Mouse (Mus musculus) heart, embryonic 10.5 days (tissue): ENCODE data around the gene Abcc3. TPM values are rescaled to one million over a fixed set of nuclear protein-coding genes. Genes with fewer than 3 reads are reported as not detected.

Source experiments
- DNase-seq: peaks from one replicate; pipeline ENCODE4 v3.0.0-alpha.2; 2017; ENCODE audit warnings: low spot score
- H3K27ac ChIP-seq: fragments of 300-500 bp; sonication (generic); 2 replicates; pipeline ENCODE4 v1.5.1; 2016; ENCODE audit warnings: mild to moderate bottlenecking
- H3K27me3 ChIP-seq: fragments of 300-500 bp; sonication (generic); 2 replicates; pipeline ENCODE4 v1.6.1; 2016; ENCODE audit warnings: mild to moderate bottlenecking; ENCODE audit not compliant: poor library complexity, insufficient read depth, severe bottlenecking
- H3K36me3 ChIP-seq: fragments of 300-500 bp; sonication (generic); 2 replicates; pipeline ENCODE4 v1.6.1; 2016; ENCODE audit warnings: mild to moderate bottlenecking, moderate library complexity
- H3K4me1 ChIP-seq: fragments of 300-500 bp; sonication (generic); 2 replicates; pipeline ENCODE4 v1.6.1; 2016; ENCODE audit warnings: mild to moderate bottlenecking
- H3K4me3 ChIP-seq: fragments of 300-500 bp; sonication (generic); 2 replicates; pipeline ENCODE4 v1.5.1; 2016; ENCODE audit warnings: mild to moderate bottlenecking, moderate library complexity
- H3K9me3 ChIP-seq: fragments of 300-500 bp; sonication (generic); 2 replicates; pipeline ENCODE4 v1.6.1; 2016; ENCODE audit warnings: mild to moderate bottlenecking, moderate library complexity
- WGBS: fragments of 180-500 bp; shearing (Covaris S2); methylation state at CpG from one replicate; pipeline ENCODE4 v1.1.7; 2016; 5-methylcytosine and 5-hydroxymethylcytosine counted together
- polyA plus RNA-seq: library from polyadenylated mRNA; unstranded; fragments of >200 nt; fragmentation: Nextera tagmentation; extraction: Ambion mirVana; gene quantifications from 2 replicates; pipeline ENCODE4 v1.2.1, GENCODE M21; 2016

Gene Abcc3
- polyA plus RNA-seq: 0.48 and 0.88 TPM in 2 replicates

DNA sequence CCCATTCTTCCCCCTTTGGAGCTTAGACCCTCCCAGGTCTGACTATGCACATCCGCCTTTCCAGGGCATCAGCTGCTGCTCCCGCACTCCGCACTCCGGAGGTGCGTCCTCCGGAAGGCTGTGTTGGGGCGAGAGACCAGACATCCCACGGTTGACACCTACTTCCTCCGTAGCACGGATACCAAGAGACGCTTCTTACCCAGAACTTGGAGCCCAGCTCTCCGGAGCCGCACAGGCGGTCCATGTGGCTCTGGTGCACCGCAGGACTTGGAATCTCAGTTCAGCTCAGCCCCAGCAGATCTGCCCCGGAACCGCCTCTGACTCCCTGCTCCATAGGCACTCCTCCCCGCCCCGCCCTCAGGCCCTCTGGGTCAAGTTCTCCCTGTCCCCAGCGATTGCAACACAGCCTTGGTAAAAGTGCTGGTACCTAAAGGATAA lies at the start of gene Abcc3:
Gene Abcc3, minus strand, starts transcription at position 326 of the 438 bp plus-strand sequence.
- H3K36me3 ChIP-seq: no peaks in the 10 kb centered on the region
- no peak for DNase-seq
- H3K4me3 ChIP-seq: peak within 1 kb of the TSS; percentile 55
- 3% methylated on average over 20 of the region's 20 CpGs for WGBS
- peaks cover 41% of the 10 kb centered on the region for H3K27me3 ChIP-seq
- no peaks in the 10 kb centered on the region for H3K9me3 ChIP-seq
- peak within 1 kb of the TSS; percentile 54; the same call in 1 of the 2 replicates for H3K27ac ChIP-seq
- H3K4me1 ChIP-seq: peaks cover 15% of the 10 kb centered on the region

GRCm38 (mm10) chr11:94441752-94442151 lies 49.0 kb upstream of the Abcc3 start:
- 56% methylated on average over 9 of the region's 9 CpGs for WGBS
- H3K4me3 ChIP-seq: no peak overlapping the region
- peak overlapping the region; percentile 56; the same call in 1 of the 2 replicates for H3K27ac ChIP-seq
- H3K9me3 ChIP-seq: no peaks in the 10 kb centered on the region
- DNase-seq: no peak
- H3K4me1 ChIP-seq: peaks cover 44% of the 10 kb centered on the region
- no peaks in the 10 kb centered on the region for H3K36me3 ChIP-seq
- H3K27me3 ChIP-seq: peaks cover 33% of the 10 kb centered on the region

GRCm38 (mm10) chr11:94441122-94441521 lies 48.3 kb upstream of the Abcc3 start:
- Histone ChIP-seq H3K4me1 (peaks cover 44% of the 10 kb centered on the region), H3K27me3 (peaks cover 33% of the 10 kb centered on the region), H3K27ac (peak overlapping the region; percentile 56; the same call in 1 of the 2 replicates), H3K36me3 (no peaks in the 10 kb centered on the region), H3K9me3 (no peaks in the 10 kb centered on the region), H3K4me3 (no peak overlapping the region)
- no peak for DNase-seq
- 36% methylated on average over 7 of the region's 7 CpGs for WGBS

- Histone ChIP-seq H3K9me3 (no peaks in the 10 kb centered on the region), H3K4me3 (no peak overlapping the region), H3K27me3 (peaks cover 31% of the 10 kb centered on the region), H3K36me3 (no peaks in the 10 kb centered on the region), H3K4me1 (peaks cover 44% of the 10 kb centered on the region), H3K27ac (peak overlapping the region; percentile 56; the same call in 1 of the 2 replicates)
- DNase-seq: no peak
- WGBS: 85% methylated on average over 6 of the region's 6 CpGs
Measured at GRCm38 (mm10) chr11:94440421-94440820, 47.6 kb upstream of the Abcc3 start.

DNA sequence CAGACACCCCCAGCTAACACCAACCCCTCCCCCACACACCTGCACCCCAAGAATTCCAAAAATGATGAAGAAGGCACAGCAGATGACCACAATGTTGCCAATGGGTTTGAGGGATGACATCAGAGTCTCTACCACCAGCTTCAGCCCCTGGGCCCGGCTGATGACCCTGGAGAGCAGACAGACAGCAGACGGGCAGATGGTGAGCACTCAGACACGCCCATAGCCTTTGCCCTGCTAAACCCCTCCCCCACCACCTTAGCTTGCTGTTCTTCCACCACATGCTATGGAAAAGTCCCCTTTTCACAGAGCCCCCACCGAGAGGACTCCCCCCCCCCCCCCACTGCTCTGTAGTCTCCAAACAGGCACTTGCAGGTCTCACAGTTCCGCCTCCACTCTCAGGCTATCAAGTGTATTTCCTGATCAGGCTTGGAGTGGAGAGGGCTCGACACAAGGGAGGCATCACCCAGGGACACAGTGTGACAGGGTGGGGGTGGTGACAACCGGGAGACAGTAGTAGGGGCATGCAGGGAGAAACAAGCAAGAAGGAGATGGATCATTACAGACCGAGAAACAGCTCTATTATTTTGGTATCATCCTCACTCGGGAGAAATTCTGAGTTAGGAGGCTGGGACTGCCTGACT lies 36.3 kb upstream of the Abcc3 start:
- 12% methylated on average over 9 of the region's 9 CpGs for WGBS
- H3K9me3 ChIP-seq: no peaks in the 10 kb centered on the region
- peaks cover 62% of the 10 kb centered on the region for H3K27me3 ChIP-seq
- no peak for DNase-seq
- no peaks in the 10 kb centered on the region for H3K36me3 ChIP-seq
- peak overlapping the region; percentile 73; the same call in 1 of the 2 replicates for H3K27ac ChIP-seq
- peaks cover 53% of the 10 kb centered on the region for H3K4me1 ChIP-seq
- H3K4me3 ChIP-seq: no peak overlapping the region

DNA sequence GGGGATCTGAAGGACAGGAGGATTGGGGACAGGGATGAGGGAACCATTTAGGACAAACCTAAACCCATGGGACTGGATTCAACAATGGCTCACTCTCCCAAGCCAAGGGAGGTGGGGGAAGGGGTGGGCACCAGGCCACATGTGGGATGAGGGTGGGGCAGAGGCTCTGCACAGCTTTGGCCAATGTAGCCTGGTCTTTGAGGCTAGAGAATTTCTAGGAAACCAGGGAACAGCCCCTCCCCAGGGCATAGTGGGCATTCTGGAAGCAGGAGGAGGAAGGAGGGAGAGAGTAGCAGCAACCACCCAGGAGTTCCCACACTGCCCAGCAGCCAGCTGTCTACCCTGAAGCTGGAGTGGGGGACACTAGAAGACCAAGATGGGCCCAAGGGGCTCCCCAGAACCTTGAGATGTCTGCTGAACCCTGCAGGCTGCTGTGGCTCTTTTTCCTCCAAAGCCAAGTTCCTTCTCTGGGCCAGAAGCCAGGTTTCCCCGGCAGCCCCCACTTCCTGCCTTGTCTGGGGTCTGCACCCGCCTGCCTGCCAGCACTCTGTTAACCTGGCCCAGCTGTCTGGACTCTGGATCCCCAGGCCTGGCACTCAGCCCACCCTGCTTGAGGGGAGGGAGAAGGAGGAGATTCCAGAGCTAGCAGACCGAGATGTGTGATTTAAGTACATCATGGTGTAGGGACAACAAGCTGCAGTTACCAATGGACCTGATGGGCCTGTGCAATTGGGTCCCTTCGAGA lies 35.5 kb upstream of the Abcc3 start:
- Histone ChIP-seq H3K9me3 (no peaks in the 10 kb centered on the region), H3K36me3 (no peaks in the 10 kb centered on the region), H3K27me3 (peaks cover 62% of the 10 kb centered on the region), H3K27ac (peak overlapping the region; percentile 73), H3K4me1 (peaks cover 45% of the 10 kb centered on the region), H3K4me3 (peak overlapping the region; percentile 3; the same call in 1 of the 2 replicates)
- 10% methylated on average over 4 of the region's 4 CpGs for whole genome bisulfite sequencing
- DNase-seq: peak; percentile 88

- WGBS: 47% methylated on average over 14 of the region's 14 CpGs
- Histone ChIP-seq H3K4me1 (peaks cover 56% of the 10 kb centered on the region), H3K36me3 (no peaks in the 10 kb centered on the region), H3K27me3 (peaks cover 53% of the 10 kb centered on the region), H3K27ac (no peak overlapping the region), H3K9me3 (no peaks in the 10 kb centered on the region), H3K4me3 (no peak overlapping the region)
- no peak for DNase-seq
Measured at GRCm38 (mm10) chr11:94425656-94426055, 32.9 kb upstream of the Abcc3 start.

DNA sequence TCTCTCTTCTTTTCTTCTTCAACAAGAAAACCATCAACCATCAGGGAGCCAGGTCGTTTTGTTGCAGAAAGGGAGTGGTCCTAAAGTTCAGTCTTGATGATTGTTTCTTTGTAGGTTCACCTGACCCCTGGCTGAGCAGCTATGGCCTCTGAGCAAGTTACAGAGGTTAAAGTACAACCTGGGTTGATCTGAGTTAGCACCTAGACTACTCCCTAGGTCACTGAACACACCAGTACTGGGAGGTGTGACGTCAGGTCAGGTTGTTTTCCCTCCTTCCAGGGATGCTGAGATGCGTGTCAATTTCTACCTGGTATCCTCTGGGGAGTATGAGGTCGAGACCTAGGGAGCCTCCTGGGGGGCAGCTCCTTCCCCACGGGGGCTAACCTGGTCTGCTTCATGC lies 32.4 kb upstream of the Abcc3 start:
- Histone ChIP-seq H3K27me3 (peaks cover 49% of the 10 kb centered on the region), H3K27ac (no peak overlapping the region), H3K4me1 (peaks cover 53% of the 10 kb centered on the region), H3K36me3 (no peaks in the 10 kb centered on the region), H3K4me3 (no peak overlapping the region), H3K9me3 (no peaks in the 10 kb centered on the region)
- no peak for DNase-seq
- WGBS: 38% methylated on average over 5 of the region's 5 CpGs

DNA sequence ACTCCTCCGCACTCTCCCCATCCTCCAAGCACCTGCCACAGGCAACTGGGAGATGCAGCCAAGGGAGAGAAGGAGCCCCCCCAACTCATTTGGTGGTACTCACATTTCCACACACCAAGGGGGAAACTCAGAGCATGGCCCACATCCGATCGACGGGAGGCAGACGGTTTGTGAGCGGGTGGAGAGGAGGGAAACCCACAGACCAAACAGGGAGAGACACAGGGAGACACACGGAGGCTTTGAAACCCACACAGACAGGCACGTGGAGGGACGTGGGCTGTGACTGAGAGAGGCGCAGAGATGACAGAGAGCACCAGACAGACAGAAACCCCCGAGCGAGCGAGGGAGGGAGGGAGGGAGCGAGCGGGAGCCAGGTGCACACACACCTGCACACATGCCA lies 31.6 kb upstream of the Abcc3 start:
- Histone ChIP-seq H3K27me3 (peaks cover 52% of the 10 kb centered on the region), H3K4me1 (peaks cover 53% of the 10 kb centered on the region), H3K27ac (no peak overlapping the region), H3K9me3 (no peaks in the 10 kb centered on the region), H3K4me3 (no peak overlapping the region), H3K36me3 (no peaks in the 10 kb centered on the region)
- WGBS: 39% methylated on average over 15 of the region's 15 CpGs
- DNase-seq: no peak

- peaks cover 53% of the 10 kb centered on the region for H3K4me1 ChIP-seq
- no peaks in the 10 kb centered on the region for H3K9me3 ChIP-seq
- H3K27ac ChIP-seq: no peak overlapping the region
- DNase-seq: no peak
- peaks cover 57% of the 10 kb centered on the region for H3K27me3 ChIP-seq
- H3K4me3 ChIP-seq: no peak overlapping the region
- no peaks in the 10 kb centered on the region for H3K36me3 ChIP-seq
- WGBS: 51% methylated on average over 5 of the region's 5 CpGs
Measured at GRCm38 (mm10) chr11:94423855-94424254, 31.1 kb upstream of the Abcc3 start.

- DNase-seq: no peak
- Histone ChIP-seq H3K4me3 (no peak overlapping the region), H3K27me3 (peaks cover 85% of the 10 kb centered on the region), H3K9me3 (no peaks in the 10 kb centered on the region), H3K4me1 (peaks cover 37% of the 10 kb centered on the region), H3K27ac (peak overlapping the region; percentile 33; the same call in 1 of the 2 replicates), H3K36me3 (no peaks in the 10 kb centered on the region)
- 57% methylated on average over 6 of the region's 6 CpGs for WGBS
Measured at GRCm38 (mm10) chr11:94420991-94421390, 28.2 kb upstream of the Abcc3 start.

GRCm38 (mm10) chr11:94420325-94420724 lies 27.5 kb upstream of the Abcc3 start:
- 36% methylated on average over 7 of the region's 7 CpGs for WGBS
- peaks cover 37% of the 10 kb centered on the region for H3K4me1 ChIP-seq
- no peak overlapping the region for H3K27ac ChIP-seq
- H3K36me3 ChIP-seq: 0 out of 2 replicates have a peak, but pooled peaks cover 4% of the 10 kb centered on the region
- H3K9me3 ChIP-seq: no peaks in the 10 kb centered on the region
- no peak for DNase-seq
- no peak overlapping the region for H3K4me3 ChIP-seq
- H3K27me3 ChIP-seq: peaks cover 85% of the 10 kb centered on the region
